Mouse (Mus musculus) thymus, postnatal 4 days (tissue): Measurements from ENCODE around the gene Mroh2a.

Experiments used
- DNase-seq: peaks from one replicate; pipeline ENCODE4 v3.0.0; 2021

Mroh2a gene

DNA sequence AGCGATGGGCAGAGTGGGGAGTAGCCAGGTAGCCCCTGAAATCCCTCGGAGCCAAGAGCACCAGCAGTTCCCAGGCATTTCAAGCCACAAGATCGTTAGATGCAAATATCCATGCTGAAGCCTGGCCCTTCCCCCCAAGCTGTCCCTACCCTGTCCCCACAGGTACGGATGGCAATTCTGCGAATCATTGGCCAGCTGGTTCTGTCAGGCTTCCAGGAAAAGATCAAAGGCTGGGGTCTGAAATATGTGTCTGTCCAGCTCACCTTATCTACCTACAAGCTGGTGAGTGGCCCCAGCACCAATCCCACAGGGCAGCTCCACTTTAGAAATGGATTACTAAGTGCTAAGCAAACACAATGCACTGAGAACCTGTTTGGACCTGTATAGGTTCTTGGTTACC is 10.5 kb downstream of the Mroh2a start:
- no peak for DNase-seq

DNA sequence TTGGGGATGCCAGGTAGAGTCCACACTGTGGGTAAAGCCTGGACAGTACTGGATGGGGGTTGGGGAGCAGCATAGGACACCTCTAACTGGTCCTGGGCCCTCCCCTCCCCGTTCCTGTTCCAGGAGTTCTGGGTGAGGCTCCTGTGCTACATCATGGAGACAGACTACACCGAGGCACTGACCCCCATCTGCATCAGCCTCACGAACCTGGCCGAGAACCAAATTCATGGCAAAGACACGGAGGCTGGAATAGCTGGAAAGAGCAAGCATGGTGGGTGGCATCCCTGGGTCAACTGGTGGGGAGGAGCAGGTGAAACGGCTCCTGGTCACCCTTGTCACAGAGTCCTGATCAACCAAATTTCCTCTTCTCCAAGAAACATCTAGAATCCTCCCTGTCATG is 12.0 kb downstream of the Mroh2a start:
- no peak for DNase-seq

DNA sequence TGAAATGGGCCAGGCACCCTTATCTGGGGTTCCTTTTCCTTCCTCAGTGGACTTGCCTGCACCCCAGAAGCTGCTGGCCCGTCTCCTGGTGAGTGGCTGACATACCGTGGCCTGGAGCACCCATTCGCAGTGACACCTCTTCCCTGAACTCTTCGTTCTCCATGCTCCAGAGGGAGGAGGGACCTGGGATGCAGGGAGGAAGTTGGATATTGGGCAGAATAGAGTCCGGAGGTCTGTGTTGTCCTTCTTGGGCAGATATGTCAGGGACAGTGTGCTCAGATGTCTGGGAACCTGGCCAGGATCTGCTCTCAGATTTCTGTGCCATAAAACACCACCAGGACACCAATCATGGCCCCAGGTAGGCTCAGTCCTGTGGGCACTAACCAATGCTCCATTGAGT is 13.3 kb downstream of the Mroh2a start:
- no peak for DNase-seq

DNA sequence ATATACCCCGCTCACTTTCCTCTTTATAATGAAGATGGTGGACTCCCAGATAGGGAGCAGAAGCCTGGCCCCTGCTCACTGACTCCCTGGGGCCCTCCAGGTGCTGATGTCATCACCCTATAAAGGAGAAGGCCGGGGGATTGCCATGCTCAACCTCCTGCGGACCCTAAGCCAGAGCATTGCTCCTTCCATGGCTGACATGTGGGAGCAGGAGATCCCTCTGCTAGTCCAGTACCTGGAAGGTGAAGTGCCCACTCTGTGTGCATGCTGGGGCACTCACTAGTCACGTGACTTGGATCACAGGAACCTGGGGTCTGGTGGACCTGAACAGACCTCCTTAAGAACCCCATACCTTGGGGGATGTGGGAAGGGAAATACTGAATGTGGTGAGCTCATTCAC is 13.8 kb downstream of the Mroh2a start:
- no peak for DNase-seq

DNA sequence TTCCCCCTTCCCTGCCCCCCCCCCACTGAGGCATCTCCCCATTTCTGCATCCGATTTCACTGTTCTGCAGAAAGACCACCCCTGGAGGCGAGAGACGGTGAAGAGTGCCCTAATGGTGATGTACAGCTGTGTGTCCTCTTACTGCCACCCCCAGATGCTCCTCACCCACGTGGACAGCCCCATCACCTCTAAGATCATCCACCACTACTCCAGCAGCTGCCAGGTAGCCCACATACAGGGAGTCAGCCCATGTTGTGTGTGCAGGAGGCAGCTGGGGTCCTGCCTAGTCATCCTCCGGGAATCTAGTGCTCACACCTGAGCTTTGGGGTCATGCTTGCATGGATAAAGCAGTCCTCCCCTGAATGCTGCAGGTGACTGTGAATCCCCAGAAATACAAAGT is 17.1 kb downstream of the Mroh2a start:
- no peak for DNase-seq

DNA sequence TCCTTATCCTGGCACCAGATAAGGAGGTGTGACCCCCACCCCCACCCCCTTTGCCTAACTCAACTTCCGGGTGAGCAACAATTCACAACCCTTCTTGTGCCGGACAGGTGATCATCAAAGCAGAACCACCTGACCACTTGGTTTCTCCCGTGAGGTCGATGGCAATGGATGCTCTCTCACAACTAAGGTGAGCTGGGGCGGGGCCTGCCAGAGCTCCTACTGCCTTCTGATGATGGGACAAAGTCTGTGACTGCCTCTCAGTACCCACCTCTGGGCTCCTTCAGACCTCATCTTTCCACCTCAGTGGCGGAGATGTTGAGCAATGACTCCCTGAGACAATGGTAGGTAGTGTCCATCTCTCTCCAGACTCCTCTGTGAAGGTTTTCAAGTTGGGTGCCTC is 19.1 kb downstream of the Mroh2a start:
- no peak for DNase-seq

DNA sequence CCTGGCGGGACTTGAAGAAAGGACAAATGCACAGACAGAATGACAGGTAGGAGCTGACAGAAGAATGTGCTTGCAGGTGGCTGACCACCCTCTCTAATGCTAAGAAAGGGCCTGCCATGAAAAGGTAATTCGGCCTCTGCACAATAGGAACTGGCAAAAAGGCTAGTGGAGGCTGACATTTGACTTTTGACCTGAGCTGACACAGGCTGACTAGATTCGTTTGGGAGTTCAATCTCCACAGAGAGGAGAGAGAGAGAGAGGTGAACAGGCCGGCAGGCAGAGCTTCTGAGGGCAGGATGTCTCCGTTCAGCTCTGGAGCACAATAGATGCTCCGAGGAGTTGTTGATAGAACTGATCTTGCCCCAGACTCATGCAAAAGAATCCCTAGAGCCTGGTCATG is 19.6 kb downstream of the Mroh2a start:
- no peak for DNase-seq

DNA sequence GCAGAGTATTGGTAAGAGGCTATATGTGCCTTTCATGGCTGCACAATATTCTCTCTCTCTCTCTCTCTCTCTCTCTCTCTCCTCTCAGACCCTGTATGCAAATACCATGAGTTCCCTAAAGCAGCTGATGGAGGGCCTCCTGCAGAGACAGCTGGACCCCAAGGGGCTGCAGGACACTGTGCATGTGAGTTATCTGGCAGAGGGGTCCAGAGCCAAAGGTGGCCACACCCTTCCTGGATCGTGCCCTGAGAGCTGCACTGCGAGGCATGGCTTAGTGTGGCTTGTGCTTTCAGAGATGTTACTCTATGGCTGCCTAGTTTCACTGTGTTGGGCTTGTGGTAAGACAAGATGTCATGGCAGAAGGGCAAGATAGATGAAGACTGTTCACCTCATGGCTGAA is 20.9 kb downstream of the Mroh2a start:
- no peak for DNase-seq

DNA sequence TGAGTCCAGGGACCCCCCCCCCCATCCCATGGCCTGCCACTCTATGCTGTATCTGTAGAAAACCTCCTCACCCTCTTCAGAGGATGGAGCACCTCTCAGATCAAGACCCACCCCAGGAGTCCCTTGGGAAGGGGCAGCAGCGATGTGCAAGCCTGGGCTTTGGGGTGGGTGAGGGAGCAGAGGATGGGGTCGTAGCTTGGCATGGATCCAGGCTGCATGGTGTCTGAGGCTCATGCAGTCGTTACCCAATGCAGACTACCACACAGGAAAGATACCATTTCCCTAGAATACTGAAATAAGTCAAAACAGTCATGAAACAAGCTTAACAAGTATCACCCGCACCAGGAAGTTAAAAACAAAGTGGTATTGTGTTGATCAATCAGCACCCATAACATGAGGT is 21.9 kb downstream of the Mroh2a start:
- no peak for DNase-seq

DNA sequence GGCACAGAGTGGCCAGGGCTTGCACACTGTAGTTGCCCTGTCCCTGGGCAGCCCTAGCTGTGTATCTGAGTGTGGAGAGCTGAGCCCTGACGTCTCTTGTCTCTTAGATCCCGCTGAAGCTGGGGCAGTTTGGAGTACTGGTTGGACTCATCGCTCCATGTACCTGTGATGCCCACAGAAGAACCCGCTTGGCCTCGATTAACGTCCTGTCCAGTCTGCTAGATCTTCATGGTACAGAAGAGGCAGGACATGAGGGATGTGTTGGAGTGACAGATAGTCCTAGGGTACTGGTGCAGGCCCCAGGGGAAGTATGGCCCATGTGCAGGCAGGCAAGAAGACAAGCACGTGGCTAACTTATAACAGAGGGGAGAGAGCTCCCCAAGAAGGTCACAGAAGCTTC is 22.8 kb downstream of the Mroh2a start:
- no peak for DNase-seq

DNA sequence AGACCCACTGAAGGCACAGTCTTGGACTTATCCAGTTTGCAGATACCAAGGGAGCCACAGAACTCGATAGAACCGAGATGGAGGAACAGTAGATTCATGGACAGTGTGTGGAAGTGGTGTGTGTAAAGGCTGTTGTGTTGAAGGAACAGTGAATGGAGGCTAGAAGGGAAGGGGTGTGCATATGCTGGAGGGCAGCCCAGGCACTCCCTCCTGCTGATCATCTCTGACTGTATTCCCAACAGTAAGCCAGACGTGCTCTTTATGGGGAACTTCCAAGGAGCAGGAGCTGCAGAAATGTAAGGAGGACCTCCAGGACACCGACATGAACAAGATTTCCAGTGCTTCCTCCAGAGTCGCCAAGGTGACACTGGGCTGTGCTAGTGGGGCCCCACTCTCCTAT is 23.2 kb downstream of the Mroh2a start:
- no peak for DNase-seq

DNA sequence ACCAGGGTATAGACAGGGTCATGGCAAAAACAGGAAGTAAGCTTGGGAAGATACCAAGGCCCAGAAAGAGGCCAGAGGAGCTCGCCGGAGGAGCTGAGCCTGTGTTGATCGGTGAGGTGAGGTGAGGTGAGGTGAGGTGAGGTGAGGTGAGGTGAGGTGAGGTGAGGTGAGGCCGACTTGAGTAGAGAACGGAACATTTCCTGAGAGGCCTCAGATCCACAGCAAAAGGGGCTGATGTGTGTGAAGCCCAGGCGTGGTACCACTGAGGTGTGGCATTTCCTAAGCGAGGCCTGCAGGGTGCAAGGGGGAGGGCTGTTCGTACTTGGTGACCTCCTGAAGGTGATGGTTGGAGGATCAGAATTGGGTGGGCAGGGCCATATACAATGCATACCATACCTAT is 26.3 kb downstream of the Mroh2a start:
- no peak for DNase-seq

DNA sequence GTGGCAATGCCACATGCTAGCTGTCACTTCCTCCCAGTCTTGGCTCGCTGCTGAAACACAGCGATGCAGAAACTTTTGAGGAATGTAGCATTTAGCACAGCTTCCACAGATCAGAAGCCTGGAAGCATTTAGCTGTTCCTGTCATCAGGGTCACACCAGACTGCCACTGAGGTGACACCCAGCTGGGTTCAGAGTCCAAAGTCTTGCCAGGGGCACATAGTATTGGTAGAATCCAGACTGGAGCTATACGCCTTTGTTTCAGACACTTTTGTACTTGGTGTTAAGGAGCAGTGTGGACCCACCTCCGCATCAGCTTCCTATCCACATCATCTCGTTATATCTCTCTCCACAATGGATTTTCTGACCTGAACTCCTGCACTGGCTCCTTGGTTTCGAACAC is 26.8 kb downstream of the Mroh2a start:
- DNase-seq = no peak

DNA sequence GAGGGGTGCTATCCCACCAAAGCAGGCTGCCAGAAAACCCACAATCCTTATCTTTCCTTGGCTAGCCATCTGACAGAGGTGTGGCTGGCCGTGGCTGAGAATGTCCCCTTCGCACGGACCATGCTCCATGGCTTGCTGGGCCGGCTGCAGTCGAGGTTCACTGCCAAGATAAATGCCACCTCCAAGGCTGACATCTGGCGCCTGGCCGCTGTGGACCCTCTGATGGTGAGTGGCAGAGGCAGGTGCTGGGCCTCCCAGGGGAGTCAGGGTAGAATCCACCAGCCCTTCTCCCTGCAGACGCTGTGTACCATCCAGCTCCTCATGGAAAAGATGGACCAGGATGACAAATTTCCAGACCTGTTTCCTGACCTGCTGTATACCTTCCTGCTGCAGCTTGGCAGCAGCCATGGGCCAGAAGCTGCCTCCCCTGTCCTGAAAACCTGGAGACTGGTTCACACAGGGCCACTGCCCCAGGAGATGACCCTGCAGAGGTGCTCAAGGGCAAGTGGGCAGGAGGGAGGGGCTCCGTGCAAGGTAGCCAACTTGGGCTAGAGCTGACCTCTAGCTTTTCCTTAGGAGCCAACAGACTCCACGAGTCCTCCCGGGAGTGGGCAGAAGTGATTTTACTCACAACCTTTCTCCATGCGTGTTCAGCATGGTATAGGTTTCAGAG is 28.1 kb downstream of the Mroh2a start:
- DNase-seq = no peak

DNA sequence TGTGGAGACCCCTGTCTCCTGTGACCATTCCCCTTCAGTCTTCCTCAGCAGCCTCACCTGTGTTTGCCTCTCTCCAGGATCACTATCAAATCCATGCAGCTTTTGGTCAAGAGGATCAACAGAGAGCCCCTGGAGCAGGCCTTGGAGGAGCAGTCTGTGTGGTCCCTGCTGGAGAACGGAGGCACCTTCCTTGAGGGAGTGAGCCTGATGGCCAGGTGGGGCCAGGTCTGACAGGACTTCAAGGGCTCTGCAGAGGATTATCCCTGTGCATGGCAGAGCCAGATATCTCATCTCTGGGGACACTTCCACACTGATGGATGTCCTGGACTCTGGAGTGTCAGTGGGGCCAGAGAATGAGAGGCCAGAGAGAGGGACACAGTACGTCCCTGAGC is 28.7 kb downstream of the Mroh2a start:
- DNase-seq = no peak

DNA sequence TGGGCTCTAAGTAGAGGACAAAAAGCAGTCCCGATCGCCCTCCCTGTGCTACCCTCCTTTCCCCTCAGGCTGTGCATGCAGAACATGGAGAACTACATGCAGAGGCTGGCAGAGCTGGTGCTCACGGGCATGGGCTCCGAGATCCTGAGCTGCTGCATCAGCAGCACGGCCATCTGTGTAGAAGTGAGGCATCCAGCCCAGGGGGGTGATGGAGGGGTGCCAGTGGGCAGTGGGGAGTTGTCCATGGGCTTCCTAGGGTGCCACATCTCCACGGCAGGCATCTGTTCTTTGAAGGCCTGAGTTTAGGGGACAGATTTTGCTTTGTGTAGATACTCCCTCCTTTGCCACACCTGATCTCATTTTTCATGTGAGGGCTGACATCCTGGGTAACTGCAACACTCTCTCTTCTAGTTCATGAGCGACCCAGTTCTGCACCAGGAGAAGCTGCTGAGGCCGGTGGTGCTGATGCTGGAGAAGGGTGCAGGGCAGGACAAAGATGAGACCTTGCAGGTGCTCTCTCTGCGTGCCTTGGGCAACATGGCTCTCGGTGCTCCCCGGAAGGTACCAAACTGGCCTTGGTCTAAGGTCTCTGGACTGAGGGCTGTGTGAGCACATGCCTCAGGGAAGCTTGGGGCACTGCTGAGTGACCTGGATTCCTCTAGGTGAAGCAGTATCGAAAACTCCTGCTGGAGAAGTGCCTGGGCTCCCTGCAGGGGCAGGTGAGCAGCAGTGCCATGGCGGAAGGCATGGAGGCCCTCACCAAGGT is 29.4 kb downstream of the Mroh2a start:
- no peak for DNase-seq

DNA sequence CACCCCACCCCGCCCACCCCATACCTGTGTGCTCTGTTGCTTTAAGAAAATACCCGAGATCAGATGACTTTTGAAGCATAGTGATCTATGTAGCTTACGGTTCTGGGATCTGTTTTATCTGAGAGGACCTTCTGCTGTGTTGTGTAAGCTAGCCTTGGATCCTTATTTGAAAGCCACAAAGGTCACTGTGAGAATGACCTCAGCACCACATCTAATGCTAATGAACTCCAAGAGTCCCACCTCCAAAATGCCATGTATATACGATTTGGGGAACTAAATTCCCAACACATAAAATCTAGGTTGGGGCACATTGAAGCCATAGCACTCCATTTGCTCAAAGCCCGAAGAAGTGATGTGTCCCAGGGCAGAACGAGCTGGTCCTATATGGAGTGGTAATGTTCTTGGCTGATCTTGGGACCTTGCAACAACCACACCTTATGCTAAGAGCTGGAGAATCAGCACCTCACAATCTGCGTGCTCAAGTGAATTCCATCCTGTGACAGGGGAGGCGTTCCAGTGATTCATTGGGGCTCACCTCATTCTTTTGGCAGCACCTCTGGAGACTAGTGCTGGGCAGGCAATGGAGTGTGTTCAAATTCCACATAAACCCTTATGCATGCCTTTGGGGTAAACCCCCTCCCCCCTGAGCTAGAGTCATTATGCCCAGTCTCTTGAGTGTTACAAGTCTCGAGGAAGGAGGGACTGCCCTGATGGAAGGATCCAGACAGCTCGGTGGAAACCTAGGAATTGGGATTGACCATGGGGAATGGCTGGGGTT is 30.3 kb downstream of the Mroh2a start:
- DNase-seq = peak; percentile 23

DNA sequence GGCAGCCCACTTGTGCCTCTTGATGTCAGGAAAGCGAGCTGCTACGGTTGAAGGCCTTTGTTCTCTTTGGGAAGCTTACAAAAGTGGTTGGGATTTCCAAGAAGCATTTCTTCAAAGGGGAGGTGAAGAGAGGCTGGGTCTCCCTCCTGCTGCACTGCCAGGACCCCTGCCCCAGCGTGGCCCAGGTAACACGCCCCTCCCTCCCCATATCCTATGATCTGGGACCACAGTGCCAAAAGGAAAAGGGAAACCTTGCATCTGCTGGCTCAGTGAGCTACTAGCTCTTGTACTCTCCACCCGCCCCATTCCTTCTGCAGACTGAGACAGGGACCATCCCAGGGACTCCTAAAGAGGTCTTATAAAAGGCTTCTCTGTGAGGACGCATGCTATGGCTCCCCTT is 30.9 kb downstream of the Mroh2a start:
- peak; percentile 28 for DNase-seq

DNA sequence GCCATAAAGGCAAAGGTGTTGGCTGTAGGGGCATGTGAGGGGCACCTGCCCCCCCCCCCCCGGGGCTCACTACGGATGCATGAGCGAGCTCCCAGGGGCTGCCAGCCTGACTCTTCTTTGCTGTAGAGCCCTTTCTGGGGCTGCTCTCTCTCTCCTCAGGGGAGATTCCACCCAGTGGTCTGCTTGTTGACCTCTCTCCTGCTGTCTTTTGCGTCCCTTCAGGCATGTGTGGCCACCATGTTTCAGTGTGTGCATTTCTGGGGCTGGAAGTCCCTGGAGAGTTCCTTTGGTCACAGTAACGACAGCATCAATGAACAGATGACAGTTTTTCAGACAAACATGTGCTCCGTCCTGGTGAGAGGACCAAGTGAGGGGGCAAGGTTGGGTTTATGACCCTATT is 31.6 kb downstream of the Mroh2a start:
- DNase-seq = peak; percentile 23

DNA sequence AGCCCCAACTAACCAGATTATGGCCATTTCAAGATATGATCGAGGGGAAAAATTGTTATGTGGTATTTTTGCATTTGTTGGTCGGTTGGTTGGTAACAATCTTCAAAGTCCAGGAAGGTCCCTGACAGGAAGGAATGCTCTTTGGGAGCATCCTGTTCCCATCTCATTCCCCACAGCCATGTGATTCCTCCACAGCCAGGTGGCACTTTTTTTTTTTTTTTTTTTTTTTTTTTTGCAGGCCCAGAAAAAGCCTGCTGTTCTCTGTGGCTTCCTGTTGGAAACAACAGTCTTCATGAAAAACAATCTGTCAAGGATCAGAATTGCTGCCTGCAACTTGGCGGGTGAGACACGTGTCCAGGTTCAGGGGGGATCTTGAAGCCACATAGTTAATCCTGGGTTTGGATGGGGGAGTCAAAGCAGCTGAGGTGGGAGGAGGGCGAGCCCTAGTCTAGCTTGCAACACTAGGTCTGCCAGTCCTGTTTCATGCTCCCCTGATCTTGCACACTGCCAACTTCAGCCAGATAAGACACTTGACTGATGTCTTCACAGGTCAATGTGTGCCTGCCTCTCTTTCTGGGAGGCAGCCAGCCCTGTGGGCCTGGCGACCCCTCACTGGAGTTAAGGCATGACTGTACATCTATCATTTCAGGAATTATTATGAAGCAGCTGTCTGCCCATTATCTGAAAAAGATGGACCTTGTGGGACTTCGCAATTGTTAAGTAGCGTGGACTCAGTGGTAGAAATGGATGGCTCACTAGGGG is 32.3 kb downstream of the Mroh2a start:
- DNase-seq = peak; percentile 39

DNA sequence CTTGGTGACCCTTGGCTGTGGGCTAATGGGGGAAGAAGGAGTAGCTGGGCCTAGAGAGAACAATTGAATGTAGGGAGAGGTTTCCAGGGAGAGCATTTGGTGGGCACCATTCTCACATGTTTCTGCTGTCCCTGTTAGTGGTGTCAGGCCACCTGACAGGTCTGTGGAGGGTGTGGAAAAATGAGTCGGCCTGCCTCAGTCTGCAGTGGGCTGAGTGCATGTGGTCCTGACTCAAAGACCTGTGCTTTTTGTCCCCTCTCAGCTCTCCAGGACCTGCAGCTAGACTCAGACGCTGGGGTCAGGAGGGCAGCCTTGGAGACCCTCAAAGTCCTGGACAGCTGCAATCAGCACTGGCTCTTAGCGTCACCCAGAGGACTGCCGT is 32.8 kb downstream of the Mroh2a start:
- peak; percentile 30 for DNase-seq

DNA sequence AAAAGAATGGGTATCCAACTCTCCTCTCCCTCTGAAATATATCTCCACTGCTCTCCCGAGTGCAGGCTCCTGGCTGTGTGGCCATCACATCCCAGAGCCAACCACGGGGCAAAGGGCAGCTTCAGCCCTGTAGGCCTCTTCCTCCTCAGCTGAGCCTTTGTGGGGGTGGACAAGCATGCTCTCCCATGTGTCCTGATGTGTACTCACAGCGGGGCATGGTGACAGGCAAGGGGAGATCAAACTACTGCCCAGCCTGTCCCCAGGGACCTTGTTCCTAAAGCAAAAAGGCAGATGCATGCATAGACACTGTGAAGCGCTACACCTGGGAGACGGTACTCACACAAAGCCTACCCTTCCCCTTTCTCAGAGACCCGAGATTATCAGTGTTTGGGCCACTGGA is 33.3 kb downstream of the Mroh2a start:
- peak; percentile 38 for DNase-seq

DNA sequence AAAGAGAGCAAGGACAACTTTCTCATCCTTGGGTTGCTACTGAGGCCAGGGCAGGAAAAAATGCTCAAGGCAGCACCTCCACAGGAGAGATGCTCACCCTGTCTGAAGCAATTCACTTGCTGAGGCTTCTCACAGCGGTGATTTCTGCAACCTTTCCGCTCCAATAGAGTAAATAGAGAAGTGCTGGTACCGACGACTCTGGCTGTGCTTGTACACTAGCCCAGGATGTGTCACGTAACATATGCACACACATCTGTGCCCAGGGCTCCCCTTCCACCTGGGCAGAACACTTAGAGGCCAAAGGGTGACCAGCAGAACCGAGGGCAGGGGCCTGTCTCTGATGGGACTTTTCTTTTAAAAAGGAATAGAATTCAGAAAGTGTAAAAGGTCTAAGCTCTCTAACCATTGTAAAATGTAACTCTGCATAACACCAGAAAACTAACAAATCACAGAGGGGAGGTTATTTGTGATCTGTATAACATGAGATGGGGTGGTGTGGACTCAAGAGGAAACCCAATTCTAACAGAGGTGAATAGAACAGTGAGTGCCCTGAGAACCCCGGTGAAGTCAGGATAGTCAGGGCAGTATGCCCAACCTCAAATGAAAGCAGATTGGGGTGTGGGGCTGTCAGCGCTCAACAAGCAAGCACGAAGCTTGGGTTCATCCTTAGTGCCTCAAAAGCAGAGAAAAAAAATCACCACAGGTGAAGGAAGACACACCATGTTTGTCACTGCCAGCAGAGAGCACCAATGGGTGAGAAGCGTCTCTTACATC is 34.0 kb downstream of the Mroh2a start:
- peak; percentile 22 for DNase-seq
